Mouse (Mus musculus): ENCODE data around the gene Tnik. TPM values are rescaled to one million over a fixed set of nuclear protein-coding genes. Genes with fewer than 3 reads are reported as not detected.

Gene Tnik
- polyA plus RNA-seq, 1 experiment from 2014 or later = 9.8 TPM

GRCm38 (mm10) chr3:28420698-28421097, 157.7 kb downstream of the Tnik start:
- Histone ChIP-seq H3K9me3 (replicated peaks; ENCODE audit: control insufficient read depth, low read length) (no peaks in the 10 kb centered on the region), H3K4me3 (ENCODE audit: low read length) (no peak overlapping the region), H3K4me2 (ENCODE audit: low read depth, low read length) (peak overlapping the region; percentile 16; the same call in 1 of the 2 replicates), H3K4me1 (ENCODE audit: control insufficient read depth, insufficient read depth, low read length) (peaks cover 19% of the 10 kb centered on the region), H3K36me3 (ENCODE audit: control insufficient read depth, insufficient read depth) (no peaks in the 10 kb centered on the region), H3K27me3 (ENCODE audit: control insufficient read depth, insufficient read depth, low read length) (no peaks in the 10 kb centered on the region), H3K9ac (ENCODE audit: low read length) (no peak overlapping the region), H3K27ac (ENCODE audit: low read length) (peak overlapping the region; percentile 75)
- ATAC-seq (replicated peaks; ENCODE audit: extremely low read depth, insufficient read depth, low FRiP score) = no peak
- WGBS = 43% methylated on average over 3 of the region's 3 CpGs

GRCm38 (mm10) chr3:28421798-28422197, 158.8 kb downstream of the Tnik start:
- WGBS = 77% methylated on average over 6 of the region's 6 CpGs
- H3K36me3 ChIP-seq (ENCODE audit: control insufficient read depth, insufficient read depth) = no peaks in the 10 kb centered on the region
- H3K4me3 ChIP-seq (ENCODE audit: low read length) = no peak overlapping the region
- no peak overlapping the region for H3K27ac ChIP-seq (ENCODE audit: low read length)
- H3K4me2 ChIP-seq (ENCODE audit: low read depth, low read length) = no peak overlapping the region
- peaks cover 17% of the 10 kb centered on the region for H3K4me1 ChIP-seq (ENCODE audit: control insufficient read depth, insufficient read depth, low read length)
- H3K27me3 ChIP-seq (ENCODE audit: control insufficient read depth, insufficient read depth, low read length) = no peaks in the 10 kb centered on the region
- H3K9ac ChIP-seq (ENCODE audit: low read length) = no peak overlapping the region
- ATAC-seq (replicated peaks; ENCODE audit: extremely low read depth, insufficient read depth, low FRiP score) = no peak
- no peaks in the 10 kb centered on the region for H3K9me3 ChIP-seq (replicated peaks; ENCODE audit: control insufficient read depth, low read length)

- WGBS = 88% methylated on average over 1 of the region's 1 CpGs
- Histone ChIP-seq H3K9me3 (replicated peaks; ENCODE audit: control insufficient read depth, low read length) (no peaks in the 10 kb centered on the region), H3K36me3 (ENCODE audit: control insufficient read depth, insufficient read depth) (no peaks in the 10 kb centered on the region), H3K9ac (ENCODE audit: low read length) (no peak overlapping the region), H3K27ac (ENCODE audit: low read length) (no peak overlapping the region), H3K27me3 (ENCODE audit: control insufficient read depth, insufficient read depth, low read length) (no peaks in the 10 kb centered on the region), H3K4me1 (ENCODE audit: control insufficient read depth, insufficient read depth, low read length) (peaks cover 17% of the 10 kb centered on the region), H3K4me2 (ENCODE audit: low read depth, low read length) (no peak overlapping the region), H3K4me3 (ENCODE audit: low read length) (no peak overlapping the region)
- no peak for ATAC-seq (replicated peaks; ENCODE audit: extremely low read depth, insufficient read depth, low FRiP score)
These were observed 159.2 kb downstream of the Tnik start for GRCm38 (mm10) chr3:28422221-28422620.

GRCm38 (mm10) chr3:28425911-28426310, 162.9 kb downstream of the Tnik start:
- H3K4me2 ChIP-seq (ENCODE audit: low read depth, low read length) = no peak overlapping the region
- no peaks in the 10 kb centered on the region for H3K36me3 ChIP-seq (ENCODE audit: control insufficient read depth, insufficient read depth)
- H3K9me3 ChIP-seq (replicated peaks; ENCODE audit: control insufficient read depth, low read length) = no peaks in the 10 kb centered on the region
- H3K27ac ChIP-seq (ENCODE audit: low read length) = no peak overlapping the region
- no peaks in the 10 kb centered on the region for H3K27me3 ChIP-seq (ENCODE audit: control insufficient read depth, insufficient read depth, low read length)
- H3K9ac ChIP-seq (ENCODE audit: low read length) = no peak overlapping the region
- peaks cover 12% of the 10 kb centered on the region for H3K4me1 ChIP-seq (ENCODE audit: control insufficient read depth, insufficient read depth, low read length)
- 64% methylated on average over 6 of the region's 6 CpGs for WGBS
- no peak overlapping the region for H3K4me3 ChIP-seq (ENCODE audit: low read length)
- no peak for ATAC-seq (replicated peaks; ENCODE audit: extremely low read depth, insufficient read depth, low FRiP score)

- no peak; the same call in 1 of the 2 replicates for ATAC-seq (replicated peaks; ENCODE audit: extremely low read depth, insufficient read depth, low FRiP score)
These were observed 168.4 kb downstream of the Tnik start for GRCm38 (mm10) chr3:28431459-28431858.

GRCm38 (mm10) chr3:28432321-28432720, 169.3 kb downstream of the Tnik start:
- no peaks in the 10 kb centered on the region for H3K36me3 ChIP-seq (ENCODE audit: control insufficient read depth, insufficient read depth)
- no peaks in the 10 kb centered on the region for H3K27me3 ChIP-seq (ENCODE audit: control insufficient read depth, insufficient read depth, low read length)
- no peak overlapping the region for H3K9ac ChIP-seq (ENCODE audit: low read length)
- H3K9me3 ChIP-seq (replicated peaks; ENCODE audit: control insufficient read depth, low read length) = no peaks in the 10 kb centered on the region
- no peak overlapping the region for H3K4me2 ChIP-seq (ENCODE audit: low read depth, low read length)
- no peak overlapping the region for H3K27ac ChIP-seq (ENCODE audit: low read length)
- H3K4me1 ChIP-seq (ENCODE audit: control insufficient read depth, insufficient read depth, low read length) = peaks cover 15% of the 10 kb centered on the region
- no peak for ATAC-seq (replicated peaks; ENCODE audit: extremely low read depth, insufficient read depth, low FRiP score)
- no peak overlapping the region for H3K4me3 ChIP-seq (ENCODE audit: low read length)
- WGBS = 83% methylated on average over 5 of the region's 5 CpGs

More at GRCm38 (mm10) chr3:28431459-28431858, 168.4 kb downstream of the Tnik start:
- Histone ChIP-seq H3K4me2 (ENCODE audit: low read depth, low read length) (no peak overlapping the region), H3K27ac (ENCODE audit: low read length) (peak overlapping the region; percentile 30), H3K9me3 (replicated peaks; ENCODE audit: control insufficient read depth, low read length) (no peaks in the 10 kb centered on the region), H3K4me1 (ENCODE audit: control insufficient read depth, insufficient read depth, low read length) (peaks cover 12% of the 10 kb centered on the region), H3K27me3 (ENCODE audit: control insufficient read depth, insufficient read depth, low read length) (no peaks in the 10 kb centered on the region), H3K4me3 (ENCODE audit: low read length) (no peak overlapping the region), H3K36me3 (ENCODE audit: control insufficient read depth, insufficient read depth) (no peaks in the 10 kb centered on the region), H3K9ac (ENCODE audit: low read length) (no peak overlapping the region)
- WGBS = 38% methylated on average over 2 of the region's 2 CpGs

- no peak for ATAC-seq (replicated peaks; ENCODE audit: extremely low read depth, insufficient read depth, low FRiP score)
- Histone ChIP-seq H3K4me2 (ENCODE audit: low read depth, low read length) (no peak overlapping the region), H3K9ac (ENCODE audit: low read length) (no peak overlapping the region), H3K4me1 (ENCODE audit: control insufficient read depth, insufficient read depth, low read length) (peaks cover 15% of the 10 kb centered on the region), H3K27me3 (ENCODE audit: control insufficient read depth, insufficient read depth, low read length) (no peaks in the 10 kb centered on the region), H3K9me3 (replicated peaks; ENCODE audit: control insufficient read depth, low read length) (no peaks in the 10 kb centered on the region), H3K4me3 (ENCODE audit: low read length) (no peak overlapping the region), H3K27ac (ENCODE audit: low read length) (no peak overlapping the region), H3K36me3 (ENCODE audit: control insufficient read depth, insufficient read depth) (no peaks in the 10 kb centered on the region)
- WGBS = 87% methylated on average over 5 of the region's 5 CpGs
These were observed 172.5 kb downstream of the Tnik start for GRCm38 (mm10) chr3:28435478-28435877.

GRCm38 (mm10) chr3:28437429-28437828, 174.4 kb downstream of the Tnik start:
- H3K4me1 ChIP-seq (ENCODE audit: control insufficient read depth, insufficient read depth, low read length) = peaks cover 15% of the 10 kb centered on the region
- no peak overlapping the region for H3K4me3 ChIP-seq (ENCODE audit: low read length)
- 42% methylated on average over 5 of the region's 5 CpGs for WGBS
- no peaks in the 10 kb centered on the region for H3K9me3 ChIP-seq (replicated peaks; ENCODE audit: control insufficient read depth, low read length)
- ATAC-seq (replicated peaks; ENCODE audit: extremely low read depth, insufficient read depth, low FRiP score) = 0 out of 2 replicates have a peak, but pooled peaks have one; percentile 37
- no peaks in the 10 kb centered on the region for H3K27me3 ChIP-seq (ENCODE audit: control insufficient read depth, insufficient read depth, low read length)
- H3K36me3 ChIP-seq (ENCODE audit: control insufficient read depth, insufficient read depth) = no peaks in the 10 kb centered on the region
- no peak overlapping the region for H3K4me2 ChIP-seq (ENCODE audit: low read depth, low read length)
- no peak overlapping the region for H3K9ac ChIP-seq (ENCODE audit: low read length)
- H3K27ac ChIP-seq (ENCODE audit: low read length) = peak overlapping the region; percentile 42; the same call in 1 of the 2 replicates

GRCm38 (mm10) chr3:28441545-28441944, 178.5 kb downstream of the Tnik start:
- 39% methylated on average over 4 of the region's 4 CpGs for WGBS
- ATAC-seq (replicated peaks; ENCODE audit: extremely low read depth, insufficient read depth, low FRiP score) = no peak
- H3K27ac ChIP-seq (ENCODE audit: low read length) = no peak overlapping the region

More at GRCm38 (mm10) chr3:28441545-28441944, 178.5 kb downstream of the Tnik start:
- peaks cover 15% of the 10 kb centered on the region for H3K4me1 ChIP-seq (ENCODE audit: control insufficient read depth, insufficient read depth, low read length)
- no peak overlapping the region for H3K4me2 ChIP-seq (ENCODE audit: low read depth, low read length)
- H3K4me3 ChIP-seq (ENCODE audit: low read length) = no peak overlapping the region
- no peaks in the 10 kb centered on the region for H3K9me3 ChIP-seq (replicated peaks; ENCODE audit: control insufficient read depth, low read length)
- no peaks in the 10 kb centered on the region for H3K36me3 ChIP-seq (ENCODE audit: control insufficient read depth, insufficient read depth)
- no peaks in the 10 kb centered on the region for H3K27me3 ChIP-seq (ENCODE audit: control insufficient read depth, insufficient read depth, low read length)
- no peak overlapping the region for H3K9ac ChIP-seq (ENCODE audit: low read length)

All from heart, embryonic 16.5 days (tissue).